Mouse (Mus musculus): ENCODE measurements around the gene Igf2r. TPM values are rescaled to one million over a fixed set of nuclear protein-coding genes. Genes with fewer than 3 reads are reported as not detected.

Igf2r gene
- polyA plus RNA-seq, 1 experiment = 4.8 TPM

GRCm38 (mm10) chr17:12710976-12711375 lies 58.5 kb downstream of the Igf2r start:
- TF ChIP-seq CTCF (IDR thresholded peaks at IDR 0.05; ENCODE audit: control insufficient read depth, insufficient read depth, insufficient replicate concordance, low read depth, low read length) (no peak), POLR2A (IDR thresholded peaks at IDR 0.05; ENCODE audit: control insufficient read depth, low read depth, low read length) (no peak)
- H3K27ac ChIP-seq (ENCODE audit: control insufficient read depth, insufficient read depth, low read depth, low read length) = no peak overlapping the region

DNA sequence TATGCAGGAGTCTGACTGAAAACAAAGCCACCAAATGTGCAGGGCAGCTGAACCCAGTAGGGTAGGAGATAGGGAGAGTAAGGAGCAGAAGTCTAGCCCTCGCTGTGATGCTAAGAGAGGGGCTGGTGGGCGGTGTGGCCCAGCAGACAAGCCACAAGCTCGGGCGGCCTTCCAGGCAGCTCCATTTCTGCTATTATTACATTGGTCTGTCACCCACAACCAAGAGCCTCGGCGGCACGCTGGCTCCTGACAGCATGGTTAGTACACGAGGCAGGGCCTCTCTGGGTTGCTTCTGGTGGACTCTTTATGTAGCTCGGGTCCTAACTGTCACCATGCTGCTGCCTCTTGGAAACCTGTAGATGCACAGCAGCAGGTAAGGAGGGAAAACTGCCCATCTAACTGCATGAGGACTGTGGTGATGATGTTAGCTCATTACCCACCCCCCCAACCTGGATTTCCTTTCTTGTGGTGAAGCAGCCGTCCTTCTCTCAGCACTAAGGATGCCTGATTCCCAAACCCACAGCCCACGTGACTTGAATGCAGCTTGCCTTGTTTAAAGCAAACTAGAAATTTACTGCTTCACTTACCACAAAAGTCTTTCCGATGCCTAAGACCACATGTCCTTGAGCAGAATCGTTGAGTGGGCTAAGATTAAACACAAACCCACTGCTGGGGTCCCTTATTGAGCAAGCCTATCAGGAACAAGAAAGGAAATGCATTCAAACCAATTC lies 59.2 kb downstream of the Igf2r start:
- no peak overlapping the region for H3K4me3 ChIP-seq (ENCODE audit: control insufficient read depth, low read depth, low read length)
- H3K27me3 ChIP-seq (ENCODE audit: control insufficient read depth, insufficient read depth, low read length) = no peaks in the 10 kb centered on the region
- H3K36me3 ChIP-seq (ENCODE audit: control insufficient read depth, insufficient read depth, low read length) = no peaks in the 10 kb centered on the region
- no peak overlapping the region for H3K27ac ChIP-seq (ENCODE audit: control insufficient read depth, insufficient read depth, low read depth, low read length)
- H3K4me1 ChIP-seq (ENCODE audit: control insufficient read depth, insufficient read depth, low read length) = no peaks in the 10 kb centered on the region
- TF ChIP-seq POLR2A (IDR thresholded peaks at IDR 0.05; ENCODE audit: control insufficient read depth, low read depth, low read length) (no peak), CTCF (IDR thresholded peaks at IDR 0.05; ENCODE audit: control insufficient read depth, insufficient read depth, insufficient replicate concordance, low read depth, low read length) (no peak)

More at GRCm38 (mm10) chr17:12710976-12711375, 58.5 kb downstream of the Igf2r start:
- no peaks in the 10 kb centered on the region for H3K27me3 ChIP-seq (ENCODE audit: control insufficient read depth, insufficient read depth, low read length)
- no peaks in the 10 kb centered on the region for H3K36me3 ChIP-seq (ENCODE audit: control insufficient read depth, insufficient read depth, low read length)
- H3K4me3 ChIP-seq (ENCODE audit: control insufficient read depth, low read depth, low read length) = no peak overlapping the region
- no peaks in the 10 kb centered on the region for H3K4me1 ChIP-seq (ENCODE audit: control insufficient read depth, insufficient read depth, low read length)

DNA sequence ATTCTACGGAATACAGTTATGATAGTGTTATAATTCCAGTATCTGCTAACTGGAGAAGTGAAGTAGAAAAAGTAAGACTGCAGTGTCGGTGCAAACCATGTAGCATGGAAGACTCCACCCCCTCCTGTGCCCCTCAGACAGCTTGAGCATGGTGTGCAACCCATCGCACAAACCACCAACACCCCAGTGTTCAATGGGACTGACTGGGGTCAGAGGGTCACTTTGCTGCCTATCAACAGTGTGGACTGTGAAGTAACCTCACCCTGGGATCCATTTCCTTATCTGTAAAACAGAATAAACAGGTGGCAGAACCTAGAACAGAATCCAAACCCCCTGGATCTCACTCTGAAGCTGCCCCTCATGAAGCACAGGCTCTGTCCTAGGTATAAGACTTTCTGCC lies 61.1 kb downstream of the Igf2r start:
- Histone ChIP-seq H3K27ac (ENCODE audit: control insufficient read depth, insufficient read depth, low read depth, low read length) (no peak overlapping the region), H3K27me3 (ENCODE audit: control insufficient read depth, insufficient read depth, low read length) (no peaks in the 10 kb centered on the region), H3K36me3 (ENCODE audit: control insufficient read depth, insufficient read depth, low read length) (no peaks in the 10 kb centered on the region), H3K4me1 (ENCODE audit: control insufficient read depth, insufficient read depth, low read length) (no peaks in the 10 kb centered on the region), H3K4me3 (ENCODE audit: control insufficient read depth, low read depth, low read length) (no peak overlapping the region)
- TF ChIP-seq CTCF (IDR thresholded peaks at IDR 0.05; ENCODE audit: control insufficient read depth, insufficient read depth, insufficient replicate concordance, low read depth, low read length) (no peak), POLR2A (IDR thresholded peaks at IDR 0.05; ENCODE audit: control insufficient read depth, low read depth, low read length) (no peak)

DNA sequence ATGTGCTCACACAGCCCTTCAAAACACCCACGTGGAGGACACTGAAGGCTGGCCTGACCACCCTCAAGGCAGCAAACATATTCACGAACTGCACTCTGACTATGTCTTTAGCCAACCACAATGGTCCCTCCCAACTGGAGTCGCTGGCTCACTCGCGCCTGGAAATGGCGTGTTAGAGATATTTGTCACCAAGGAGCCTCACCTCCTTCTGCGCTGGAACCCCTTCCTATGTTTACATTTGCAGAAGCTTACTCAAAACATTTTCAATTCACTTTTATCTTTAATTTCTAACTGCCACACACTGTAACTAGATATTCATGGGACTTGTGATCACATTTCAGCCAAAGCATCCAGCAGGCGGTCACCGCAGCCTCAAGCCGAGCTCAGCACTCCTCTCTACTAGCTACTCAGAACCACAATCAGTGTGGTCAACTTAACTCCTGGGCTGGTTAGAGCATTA lies 62.8 kb downstream of the Igf2r start:
- Histone ChIP-seq H3K4me3 (ENCODE audit: control insufficient read depth, low read depth, low read length) (no peak overlapping the region), H3K4me1 (ENCODE audit: control insufficient read depth, insufficient read depth, low read length) (no peaks in the 10 kb centered on the region), H3K27ac (ENCODE audit: control insufficient read depth, insufficient read depth, low read depth, low read length) (no peak overlapping the region), H3K27me3 (ENCODE audit: control insufficient read depth, insufficient read depth, low read length) (no peaks in the 10 kb centered on the region), H3K36me3 (ENCODE audit: control insufficient read depth, insufficient read depth, low read length) (no peaks in the 10 kb centered on the region; the same call in 1 of the 2 replicates)
- TF ChIP-seq CTCF (IDR thresholded peaks at IDR 0.05; ENCODE audit: control insufficient read depth, insufficient read depth, insufficient replicate concordance, low read depth, low read length) (no peak), POLR2A (IDR thresholded peaks at IDR 0.05; ENCODE audit: control insufficient read depth, low read depth, low read length) (no peak)

DNA sequence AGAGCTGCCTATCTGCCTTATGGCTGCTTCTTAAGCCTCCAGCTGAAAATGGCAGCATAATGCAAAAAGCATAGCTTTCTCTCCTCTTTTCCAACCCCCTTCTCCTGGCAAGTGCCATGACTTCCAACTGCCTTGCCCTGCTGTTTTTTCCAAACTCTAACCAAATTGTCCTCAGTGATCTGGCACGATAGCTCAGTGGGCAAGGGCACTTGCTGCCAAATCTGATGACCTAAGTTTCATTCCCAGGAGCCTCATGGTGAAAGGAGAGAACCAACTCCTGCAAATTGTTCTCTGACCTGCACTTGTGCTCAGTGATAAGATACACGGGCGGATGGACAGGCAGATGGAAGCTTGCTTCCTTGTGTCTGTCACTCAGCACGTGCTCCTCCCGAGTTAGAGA lies 66.6 kb downstream of the Igf2r start:
- no peak overlapping the region for H3K27ac ChIP-seq (ENCODE audit: control insufficient read depth, insufficient read depth, low read depth, low read length)
- H3K36me3 ChIP-seq (ENCODE audit: control insufficient read depth, insufficient read depth, low read length) = no peaks in the 10 kb centered on the region; the same call in 1 of the 2 replicates
- no peaks in the 10 kb centered on the region for H3K4me1 ChIP-seq (ENCODE audit: control insufficient read depth, insufficient read depth, low read length)
- TF ChIP-seq CTCF (IDR thresholded peaks at IDR 0.05; ENCODE audit: control insufficient read depth, insufficient read depth, insufficient replicate concordance, low read depth, low read length) (no peak), POLR2A (IDR thresholded peaks at IDR 0.05; ENCODE audit: control insufficient read depth, low read depth, low read length) (no peak)
- H3K4me3 ChIP-seq (ENCODE audit: control insufficient read depth, low read depth, low read length) = no peak overlapping the region
- no peaks in the 10 kb centered on the region for H3K27me3 ChIP-seq (ENCODE audit: control insufficient read depth, insufficient read depth, low read length)

- H3K4me1 ChIP-seq (ENCODE audit: control insufficient read depth, insufficient read depth, low read length) = no peaks in the 10 kb centered on the region
- no peak overlapping the region for H3K27ac ChIP-seq (ENCODE audit: control insufficient read depth, insufficient read depth, low read depth, low read length)
- no peak overlapping the region for H3K4me3 ChIP-seq (ENCODE audit: control insufficient read depth, low read depth, low read length)
- TF ChIP-seq POLR2A (IDR thresholded peaks at IDR 0.05; ENCODE audit: control insufficient read depth, low read depth, low read length) (no peak), CTCF (IDR thresholded peaks at IDR 0.05; ENCODE audit: control insufficient read depth, insufficient read depth, insufficient replicate concordance, low read depth, low read length) (no peak)
- no peaks in the 10 kb centered on the region for H3K27me3 ChIP-seq (ENCODE audit: control insufficient read depth, insufficient read depth, low read length)
- no peaks in the 10 kb centered on the region; the same call in 1 of the 2 replicates for H3K36me3 ChIP-seq (ENCODE audit: control insufficient read depth, insufficient read depth, low read length)
Measured at GRCm38 (mm10) chr17:12700373-12700772, 69.1 kb downstream of the Igf2r start.

- Histone ChIP-seq H3K4me1 (ENCODE audit: control insufficient read depth, insufficient read depth, low read length) (no peaks in the 10 kb centered on the region), H3K27me3 (ENCODE audit: control insufficient read depth, insufficient read depth, low read length) (no peaks in the 10 kb centered on the region), H3K4me3 (ENCODE audit: control insufficient read depth, low read depth, low read length) (no peak overlapping the region), H3K27ac (ENCODE audit: control insufficient read depth, insufficient read depth, low read depth, low read length) (no peak overlapping the region), H3K36me3 (ENCODE audit: control insufficient read depth, insufficient read depth, low read length) (no peaks in the 10 kb centered on the region)
- TF ChIP-seq CTCF (IDR thresholded peaks at IDR 0.05; ENCODE audit: control insufficient read depth, insufficient read depth, insufficient replicate concordance, low read depth, low read length) = no peak
- no peak for TF ChIP-seq POLR2A (IDR thresholded peaks at IDR 0.05; ENCODE audit: control insufficient read depth, low read depth, low read length)
Measured at GRCm38 (mm10) chr17:12691899-12692298, 77.6 kb downstream of the Igf2r start.

Measured in testis, adult 2 months (tissue).